Mouse (Mus musculus): Measurements from ENCODE around the gene Slamf9. TPM values are rescaled to one million over a fixed set of nuclear protein-coding genes. Genes with fewer than 3 reads are reported as not detected.

Gene Slamf9
- total and polyA plus RNA-seq, 3 experiments, result not detected

DNA sequence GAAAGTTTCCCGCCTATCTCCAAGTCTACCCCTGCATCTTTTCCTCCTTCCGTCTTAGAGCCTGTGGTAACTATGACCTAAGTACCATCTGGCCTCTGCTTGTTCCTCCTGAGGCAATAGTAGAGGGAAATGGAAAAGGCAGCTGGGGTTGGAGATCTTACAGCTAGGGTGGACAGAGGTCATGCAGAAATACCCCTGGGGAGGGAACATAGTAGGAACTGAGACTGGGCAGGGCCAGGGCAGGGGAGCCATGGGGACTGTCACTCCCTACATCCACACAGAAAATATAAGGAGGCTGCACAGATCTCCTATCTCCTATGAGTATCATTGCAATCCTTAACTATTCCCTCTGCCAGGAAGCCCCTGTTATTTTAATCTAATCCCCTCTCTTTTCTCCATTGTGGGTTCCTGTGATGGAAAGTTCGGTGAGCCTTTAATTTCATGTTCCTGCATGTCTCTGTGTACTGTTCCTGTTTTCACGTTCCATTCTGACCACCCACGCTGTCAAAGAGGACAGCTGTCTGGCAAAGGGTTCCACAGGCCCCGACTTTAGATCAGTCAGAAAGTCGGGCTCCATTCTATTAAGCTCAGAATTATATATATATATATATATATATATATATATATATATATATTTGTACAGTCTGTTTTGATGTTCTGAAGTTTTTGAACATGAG, 19.0 kb upstream of the Slamf9 start:
- H3K36me3 ChIP-seq (replicated peaks), result no peaks in the 10 kb centered on the region
- no peaks in the 10 kb centered on the region for H3K4me1 ChIP-seq (ENCODE audit: insufficient read depth, low read depth, low read length)
- H3K27me3 ChIP-seq (ENCODE audit: insufficient read depth, low read length), result no peaks in the 10 kb centered on the region
- no peak overlapping the region for H3K4me3 ChIP-seq (ENCODE audit: low read depth, low read length)
- DNase-seq (ENCODE audit: low spot score) (no peak), ATAC-seq (ENCODE audit: extremely low read depth, insufficient number of reproducible peaks, low FRiP score, poor library complexity, severe bottlenecking) (no peak)
- TF ChIP-seq CTCF (IDR thresholded peaks at IDR 0.05; ENCODE audit: low read depth, low read length) (no peak), TAL1 (conservative IDR thresholded peaks at IDR 0.05; ENCODE audit: low read depth, low read length) (no peak)
- H3K9me3 ChIP-seq (replicated peaks), result no peaks in the 10 kb centered on the region

DNA sequence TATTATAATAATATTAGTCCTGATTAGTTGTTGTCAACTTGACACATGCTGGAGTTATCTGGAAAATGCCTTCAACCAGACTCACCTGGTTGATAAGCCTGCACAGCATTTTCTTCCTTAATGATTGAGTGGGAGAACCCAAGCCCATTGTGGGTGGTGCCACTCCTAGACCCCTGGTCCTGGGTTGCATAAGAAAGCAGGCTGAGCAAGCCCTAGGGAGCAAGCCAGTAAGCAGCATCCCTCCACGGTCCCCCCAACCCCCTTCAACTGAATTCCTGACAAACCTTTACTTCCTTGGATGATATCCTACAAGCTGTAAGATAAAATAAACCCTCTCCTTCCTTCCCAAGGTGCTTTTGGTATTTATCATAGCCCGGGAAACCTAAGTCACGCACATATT, 18.0 kb upstream of the Slamf9 start:
- 0 out of 2 replicates have a peak, but pooled peaks cover 2% of the 10 kb centered on the region for H3K27me3 ChIP-seq (ENCODE audit: insufficient read depth, low read length)
- no peaks in the 10 kb centered on the region for H3K36me3 ChIP-seq (replicated peaks)
- ATAC-seq (ENCODE audit: extremely low read depth, insufficient number of reproducible peaks, low FRiP score, poor library complexity, severe bottlenecking) (no peak), DNase-seq (ENCODE audit: low spot score) (no peak)
- TF ChIP-seq TAL1 (conservative IDR thresholded peaks at IDR 0.05; ENCODE audit: low read depth, low read length) (no peak), GATA1 (IDR thresholded peaks at IDR 0.05; ENCODE audit: borderline replicate concordance, low read length) (no peak), CTCF (IDR thresholded peaks at IDR 0.05; ENCODE audit: low read depth, low read length) (no peak), POLR2AphosphoS5 (IDR thresholded peaks at IDR 0.05; ENCODE audit: insufficient replicate concordance, low read depth, low read length) (no peak), GATA2 (IDR thresholded peaks at IDR 0.05; ENCODE audit: borderline replicate concordance, low read depth, low read length) (no peak)
- no peak overlapping the region for H3K4me3 ChIP-seq (ENCODE audit: low read depth, low read length)
- H3K9me3 ChIP-seq (replicated peaks), result no peaks in the 10 kb centered on the region
- H3K4me1 ChIP-seq (ENCODE audit: insufficient read depth, low read depth, low read length), result no peaks in the 10 kb centered on the region

DNA sequence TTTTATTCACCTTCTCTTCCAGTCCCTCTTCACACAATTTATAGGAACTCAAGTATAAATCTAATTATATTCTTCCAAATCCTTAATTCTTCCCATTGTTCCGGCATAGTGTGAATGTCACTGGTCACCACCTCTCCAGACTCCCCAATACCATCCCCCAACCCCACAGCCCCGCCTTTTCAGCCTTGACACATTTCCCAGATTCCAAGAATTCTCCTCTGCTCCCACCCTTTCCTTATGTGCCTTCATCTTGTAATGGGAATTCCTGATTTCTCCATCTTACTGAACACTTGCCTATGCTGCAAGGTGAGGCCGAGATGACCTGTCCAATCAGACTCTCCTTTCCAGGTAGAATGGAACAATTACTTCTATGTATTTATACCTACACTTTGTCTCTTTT, 17.1 kb upstream of the Slamf9 start:
- H3K4me3 ChIP-seq (ENCODE audit: low read depth, low read length), result no peak overlapping the region
- DNase-seq (ENCODE audit: low spot score), result no peak
- H3K9me3 ChIP-seq (replicated peaks), result no peaks in the 10 kb centered on the region
- no peak for TF ChIP-seq TAL1 (conservative IDR thresholded peaks at IDR 0.05; ENCODE audit: low read depth, low read length)
- TF ChIP-seq GATA2 (IDR thresholded peaks at IDR 0.05; ENCODE audit: borderline replicate concordance, low read depth, low read length), result no peak
- TF ChIP-seq GATA1 (IDR thresholded peaks at IDR 0.05; ENCODE audit: borderline replicate concordance, low read length), result no peak
- TF ChIP-seq CTCF (IDR thresholded peaks at IDR 0.05; ENCODE audit: low read depth, low read length), result no peak
- TF ChIP-seq POLR2AphosphoS5 (IDR thresholded peaks at IDR 0.05; ENCODE audit: insufficient replicate concordance, low read depth, low read length), result no peak
- H3K36me3 ChIP-seq (replicated peaks), result no peaks in the 10 kb centered on the region
- no peaks in the 10 kb centered on the region for H3K4me1 ChIP-seq (ENCODE audit: insufficient read depth, low read depth, low read length)
- ATAC-seq (ENCODE audit: extremely low read depth, insufficient number of reproducible peaks, low FRiP score, poor library complexity, severe bottlenecking), result no peak
- 0 out of 2 replicates have a peak, but pooled peaks cover 3% of the 10 kb centered on the region for H3K27me3 ChIP-seq (ENCODE audit: insufficient read depth, low read length)

DNA sequence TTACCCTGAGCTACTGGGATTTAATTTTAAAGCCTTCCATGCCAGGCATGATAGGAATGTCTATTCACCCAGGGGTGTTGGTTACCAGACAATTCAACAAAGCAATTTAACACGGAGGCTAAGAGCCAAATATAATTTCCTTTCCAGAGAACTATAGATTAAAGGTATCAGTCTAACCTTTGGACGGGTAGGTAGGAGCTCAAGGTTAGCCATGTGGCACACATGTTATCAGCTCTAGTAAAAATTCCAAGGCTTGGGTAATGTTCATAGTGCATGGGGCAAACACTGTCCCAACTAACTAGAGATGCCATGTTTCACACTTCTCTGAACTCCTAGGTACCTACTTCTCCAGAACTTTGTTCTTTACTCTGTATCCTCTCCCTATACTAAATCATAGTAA, 13.6 kb upstream of the Slamf9 start:
- 0 out of 2 replicates have a peak, but pooled peaks cover 3% of the 10 kb centered on the region for H3K27me3 ChIP-seq (ENCODE audit: insufficient read depth, low read length)
- no peaks in the 10 kb centered on the region for H3K4me1 ChIP-seq (ENCODE audit: insufficient read depth, low read depth, low read length)
- TF ChIP-seq CTCF (IDR thresholded peaks at IDR 0.05; ENCODE audit: low read depth, low read length), result no peak
- H3K4me3 ChIP-seq (ENCODE audit: low read depth, low read length), result no peak overlapping the region
- no peaks in the 10 kb centered on the region for H3K36me3 ChIP-seq (replicated peaks)
- no peak for ATAC-seq (ENCODE audit: extremely low read depth, insufficient number of reproducible peaks, low FRiP score, poor library complexity, severe bottlenecking)
- no peaks in the 10 kb centered on the region for H3K9me3 ChIP-seq (replicated peaks)
- DNase-seq (ENCODE audit: low spot score), result no peak

DNA sequence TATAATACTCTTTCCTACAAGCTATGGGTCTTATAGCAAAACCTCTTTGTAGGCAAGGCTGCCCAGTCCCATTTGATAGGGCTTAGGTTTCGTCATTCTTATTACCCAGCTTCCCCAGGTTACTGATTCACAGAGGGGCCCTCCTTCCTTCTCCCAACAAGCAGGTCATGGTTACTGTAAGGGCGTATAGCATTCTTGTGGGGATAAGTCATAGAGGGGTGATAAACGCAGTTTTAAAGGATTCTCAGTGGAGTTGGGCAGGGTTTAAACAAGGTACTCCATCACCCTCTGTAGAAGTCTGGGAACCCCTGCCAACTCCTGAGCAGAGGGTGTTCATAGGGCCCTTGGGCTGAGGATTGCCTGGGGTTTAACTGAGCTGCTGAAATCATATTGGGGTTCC, 12.6 kb upstream of the Slamf9 start:
- ATAC-seq (ENCODE audit: extremely low read depth, insufficient number of reproducible peaks, low FRiP score, poor library complexity, severe bottlenecking) (no peak), DNase-seq (ENCODE audit: low spot score) (no peak)
- Histone ChIP-seq H3K4me1 (ENCODE audit: insufficient read depth, low read depth, low read length) (no peaks in the 10 kb centered on the region), H3K4me3 (ENCODE audit: low read depth, low read length) (no peak overlapping the region), H3K36me3 (replicated peaks) (no peaks in the 10 kb centered on the region), H3K27me3 (ENCODE audit: insufficient read depth, low read length) (0 out of 2 replicates have a peak, but pooled peaks cover 3% of the 10 kb centered on the region), H3K9me3 (replicated peaks) (no peaks in the 10 kb centered on the region)
- no peak for TF ChIP-seq POLR2AphosphoS5 (IDR thresholded peaks at IDR 0.05; ENCODE audit: insufficient replicate concordance, low read depth, low read length)
- TF ChIP-seq TAL1 (conservative IDR thresholded peaks at IDR 0.05; ENCODE audit: low read depth, low read length), result no peak
- TF ChIP-seq CTCF (IDR thresholded peaks at IDR 0.05; ENCODE audit: low read depth, low read length), result no peak
- TF ChIP-seq GATA2 (IDR thresholded peaks at IDR 0.05; ENCODE audit: borderline replicate concordance, low read depth, low read length), result no peak

DNA sequence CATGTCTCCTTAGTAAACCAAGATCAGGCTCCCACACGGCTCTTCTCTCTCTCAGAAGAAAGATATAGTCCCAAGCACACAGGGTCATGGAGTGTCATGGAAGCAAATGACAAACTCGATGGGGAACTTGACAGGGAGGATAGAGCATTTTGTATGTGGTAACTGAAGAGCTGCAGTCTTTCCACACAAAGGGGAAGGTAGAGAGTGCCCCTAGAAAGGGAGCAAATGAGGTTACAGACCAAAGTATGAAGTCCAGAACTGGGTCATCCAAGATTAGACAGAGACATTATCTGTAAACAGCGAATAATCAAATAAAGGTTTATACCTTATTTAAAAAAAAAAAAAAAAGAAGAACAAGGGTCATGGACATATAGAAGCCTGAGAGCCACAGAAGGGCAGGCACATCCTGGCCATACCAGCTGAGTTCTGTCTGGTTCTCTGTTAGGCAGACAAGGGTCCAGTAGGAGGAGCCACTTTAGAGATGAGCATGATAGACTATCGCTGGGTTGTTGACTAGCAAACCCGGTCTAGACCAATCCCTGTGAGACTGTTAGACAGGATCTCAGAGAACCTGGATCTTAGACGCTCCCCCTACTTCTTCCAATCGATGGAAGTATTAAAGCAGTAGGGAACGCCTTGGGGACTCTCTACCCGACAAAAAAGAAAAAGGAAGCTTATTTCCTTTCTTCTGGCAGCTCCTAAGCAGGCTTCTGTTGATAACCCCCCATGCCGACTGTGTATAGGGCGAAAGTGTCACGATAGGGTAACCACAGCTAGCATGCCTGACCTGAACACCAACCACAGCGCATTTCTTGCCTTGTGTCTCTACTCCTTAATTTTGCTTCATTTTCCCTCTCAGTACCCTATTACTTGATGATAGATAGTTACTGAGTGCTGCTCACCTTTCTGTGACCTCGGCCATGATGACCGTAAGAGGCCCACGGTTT, 11.5 kb upstream of the Slamf9 start:
- H3K27me3 ChIP-seq (ENCODE audit: insufficient read depth, low read length), result 0 out of 2 replicates have a peak, but pooled peaks cover 3% of the 10 kb centered on the region
- TF ChIP-seq POLR2AphosphoS5 (IDR thresholded peaks at IDR 0.05; ENCODE audit: insufficient replicate concordance, low read depth, low read length) (no peak), CTCF (IDR thresholded peaks at IDR 0.05; ENCODE audit: low read depth, low read length) (no peak), GATA2 (IDR thresholded peaks at IDR 0.05; ENCODE audit: borderline replicate concordance, low read depth, low read length) (no peak), GATA1 (IDR thresholded peaks at IDR 0.05; ENCODE audit: borderline replicate concordance, low read length) (no peak)
- DNase-seq (ENCODE audit: low spot score), result no peak
- no peaks in the 10 kb centered on the region for H3K36me3 ChIP-seq (replicated peaks)
- H3K4me1 ChIP-seq (ENCODE audit: insufficient read depth, low read depth, low read length), result no peaks in the 10 kb centered on the region
- no peak overlapping the region for H3K4me3 ChIP-seq (ENCODE audit: low read depth, low read length)
- no peak for ATAC-seq (ENCODE audit: extremely low read depth, insufficient number of reproducible peaks, low FRiP score, poor library complexity, severe bottlenecking)
- H3K9me3 ChIP-seq (replicated peaks), result no peaks in the 10 kb centered on the region

Data from G1E (cell line).